Comparison of ENCODE assay signal across 11 mouse cellular contexts in genomic region chr16:87758016-87758415, GRCm38 (mm10).
"Had no signal": no experiment of that assay in that cellular context is flagged by ENCODE, and none has a peak within 500 bp of the region (broad histone marks: within the 10 kb centered on the region; RNA-seq: fewer than 3 reads in every experiment).

No protein-coding gene starts in this region.

- H3K9me3 ChIP-seq: limb, embryonic 12.5 days; midbrain, embryonic 13.5 days had no signal

- H3K27me3 ChIP-seq: limb, embryonic 12.5 days; midbrain, embryonic 13.5 days had no signal

- H3K4me3 ChIP-seq: limb, embryonic 12.5 days; midbrain, embryonic 13.5 days had no signal

- H3K36me3 ChIP-seq: limb, embryonic 12.5 days; midbrain, embryonic 13.5 days had no signal

- H3K27ac ChIP-seq: hindbrain, postnatal 0 days; limb, embryonic 12.5 days; liver, embryonic 14.5 days; midbrain, embryonic 13.5 days had no signal

- H3K9ac ChIP-seq: limb, embryonic 12.5 days; liver, embryonic 14.5 days; midbrain, embryonic 13.5 days had no signal

- H3K4me1 ChIP-seq: limb, embryonic 12.5 days; midbrain, embryonic 13.5 days had no signal

- H3K4me2 ChIP-seq: limb, embryonic 12.5 days; midbrain, embryonic 13.5 days had no signal

- DNase-seq: kidney, adult 11 months; kidney, postnatal 14 days; lung, adult 2 months; lung, postnatal 36 days; right cerebral cortex, postnatal 25 days; thymus, postnatal 36 days had no signal

- ATAC-seq: hindbrain, postnatal 0 days; lung, postnatal 0 days; midbrain, embryonic 13.5 days had no signal
